Mouse (Mus musculus) CH12.LX (cell line): ENCODE data around the gene Ehd1. TPM values are rescaled to one million over a fixed set of nuclear protein-coding genes. Genes with fewer than 3 reads are reported as not detected.

ENCODE experiments used
- DNase-seq: peaks from one replicate; pipeline ENCODE4 v3.0.0-alpha.2; 2013; ENCODE audit errors: extremely low read depth
- H3K27ac ChIP-seq: 2 replicates; pipeline ENCODE4 v1.5.1; 2012; ENCODE audit warnings: low read depth, mild to moderate bottlenecking, control low read depth, moderate library complexity; ENCODE audit not compliant: insufficient read depth
- H3K27me3 ChIP-seq: replicated peaks from 2 replicates; pipeline ENCODE3; 2012; ENCODE audit warnings: inconsistent platforms
- H3K36me3 ChIP-seq, 2 experiments: replicated peaks in 1 of 2; 2 replicates each; pipeline versions ENCODE3 to v1.6.1; 2012; ENCODE audit warnings: inconsistent platforms in 1 of 2, low read length in 1 of 2, mild to moderate bottlenecking in 1 of 2, mixed read lengths in 1 of 2, moderate library complexity in 1 of 2; ENCODE audit not compliant: control insufficient read depth in 1 of 2, insufficient read depth in 1 of 2
- H3K4me1 ChIP-seq, 2 experiments: 2 replicates each; pipeline ENCODE4 v1.6.1; 2012; ENCODE audit warnings: inconsistent platforms in 1 of 2, moderate library complexity in 1 of 2; ENCODE audit not compliant: insufficient read depth in 2 of 2, control insufficient read depth in 1 of 2
- H3K4me2 ChIP-seq: 2 replicates; pipeline ENCODE4 v1.6.1; 2012; ENCODE audit warnings: low read depth, mild to moderate bottlenecking, control low read depth; ENCODE audit not compliant: poor library complexity, insufficient read depth, severe bottlenecking
- H3K4me3 ChIP-seq, 3 experiments: fragments of 150-350 bp in 1 of 3; sonication (generic) in 1 of 3; replicated peaks in 1 of 3; 2 replicates each; pipeline versions ENCODE3 to v1.5.1; 2011 to 2012; ENCODE audit warnings: low read depth in 2 of 3, low read length in 2 of 3, mild to moderate bottlenecking in 2 of 3, moderate library complexity in 2 of 3, control low read depth in 1 of 3, improper control_type of control experiment in 1 of 3, inconsistent platforms in 1 of 3, mixed read lengths in 1 of 3; ENCODE audit not compliant: poor library complexity in 1 of 3
- H3K79me2 ChIP-seq: replicated peaks from 2 replicates; pipeline ENCODE4 v1.6.1; 2012; ENCODE audit warnings: mild to moderate bottlenecking, moderate library complexity; ENCODE audit not compliant: control insufficient read depth, poor library complexity, insufficient read depth, severe bottlenecking; ENCODE audit errors: extremely low read depth
- H3K9ac ChIP-seq: 2 replicates; pipeline ENCODE4 v1.6.1; 2012; ENCODE audit warnings: low read depth, mild to moderate bottlenecking, control low read depth, moderate library complexity; ENCODE audit not compliant: insufficient read depth
- H3K9me3 ChIP-seq: replicated peaks from 2 replicates; pipeline ENCODE3; 2012; ENCODE audit warnings: low read length, inconsistent platforms, mixed read lengths
- CHD2 ChIP-seq: IDR thresholded peaks from 2 replicates; pipeline ENCODE4 v1.6.1; 2011; ENCODE audit warnings: low read length, improper control_type of control experiment
- CTCF ChIP-seq, 2 experiments: IDR thresholded peaks in 1 of 2; conservative IDR thresholded peaks in 1 of 2; 2 replicates each; pipeline ENCODE4 v1.5.1; 2011 to 2012; ENCODE audit warnings: low read depth in 2 of 2, low read length in 2 of 2, improper control_type of control experiment in 1 of 2, inconsistent platforms in 1 of 2, mild to moderate bottlenecking in 1 of 2, moderate library complexity in 1 of 2
- E2F4 ChIP-seq: IDR thresholded peaks from 2 replicates; pipeline ENCODE4 v1.6.1; 2011; ENCODE audit warnings: low read depth, low read length, improper control_type of control experiment; ENCODE audit not compliant: insufficient replicate concordance
- ELF1 ChIP-seq: IDR thresholded peaks from 2 replicates; pipeline ENCODE4 v1.6.1; 2014; ENCODE audit warnings: low read depth, mild to moderate bottlenecking, inconsistent platforms, low read length, improper control_type of control experiment
- ETS1 ChIP-seq: conservative IDR thresholded peaks from 2 replicates; pipeline ENCODE4 v1.6.1; 2012; ENCODE audit warnings: low read depth, mild to moderate bottlenecking, inconsistent platforms, low read length, improper control_type of control experiment, moderate library complexity
- IRF4 ChIP-seq: IDR thresholded peaks from 2 replicates; pipeline ENCODE4 v1.6.1; 2014; ENCODE audit warnings: low read depth, mild to moderate bottlenecking, inconsistent platforms, low read length, improper control_type of control experiment
- JUND ChIP-seq: conservative IDR thresholded peaks from 2 replicates; pipeline ENCODE4 v1.6.1; 2011; ENCODE audit warnings: low read depth, low read length, improper control_type of control experiment
- MAFK ChIP-seq: IDR thresholded peaks from 2 replicates; pipeline ENCODE4 v1.6.1; 2011; ENCODE audit warnings: low read length, improper control_type of control experiment; ENCODE audit not compliant: insufficient replicate concordance
- MAX ChIP-seq: IDR thresholded peaks from 2 replicates; pipeline ENCODE4 v1.6.1; 2011; ENCODE audit warnings: low read length, improper control_type of control experiment
- MEF2A ChIP-seq: IDR thresholded peaks from 2 replicates; pipeline ENCODE4 v1.6.1; 2014; ENCODE audit warnings: low read depth, mild to moderate bottlenecking, inconsistent platforms, low read length, improper control_type of control experiment, borderline replicate concordance
- MXI1 ChIP-seq: IDR thresholded peaks from 2 replicates; pipeline ENCODE4 v1.6.1; 2011; ENCODE audit warnings: mild to moderate bottlenecking, low read depth, low read length, improper control_type of control experiment
- NRF1 ChIP-seq: IDR thresholded peaks from 2 replicates; pipeline ENCODE4 v1.6.1; 2014; ENCODE audit warnings: low read depth, mild to moderate bottlenecking, inconsistent platforms, low read length, improper control_type of control experiment, moderate library complexity
- POLR2A ChIP-seq: IDR thresholded peaks from 2 replicates; pipeline ENCODE4 v1.6.1; 2011; ENCODE audit warnings: low read depth, mild to moderate bottlenecking, improper control_type of control experiment, low read length
- RAD21 ChIP-seq: IDR thresholded peaks from 2 replicates; pipeline ENCODE4 v1.6.1; 2011; ENCODE audit warnings: low read depth, mild to moderate bottlenecking, low read length, improper control_type of control experiment, moderate library complexity
- RCOR1 ChIP-seq: conservative IDR thresholded peaks from 2 replicates; pipeline ENCODE4 v1.6.1; 2012; ENCODE audit warnings: low read depth, mild to moderate bottlenecking, inconsistent platforms, low read length, improper control_type of control experiment
- TBP ChIP-seq: conservative IDR thresholded peaks from 2 replicates; pipeline ENCODE4 v1.6.1; 2011; ENCODE audit warnings: low read depth, low read length, improper control_type of control experiment
- TCF12 ChIP-seq: IDR thresholded peaks from 2 replicates; pipeline ENCODE4 v1.6.1; 2014; ENCODE audit warnings: low read depth, mild to moderate bottlenecking, inconsistent platforms, low read length, improper control_type of control experiment
- UBTF ChIP-seq: IDR thresholded peaks from 2 replicates; pipeline ENCODE4 v1.6.1; 2012; ENCODE audit warnings: low read depth, mild to moderate bottlenecking, inconsistent platforms, low read length, improper control_type of control experiment, moderate library complexity
- ZKSCAN1 ChIP-seq: IDR thresholded peaks from 2 replicates; pipeline ENCODE4 v1.6.1; 2012; ENCODE audit warnings: low read depth, inconsistent platforms, low read length, improper control_type of control experiment, borderline replicate concordance
- ZNF384 ChIP-seq: IDR thresholded peaks from 2 replicates; pipeline ENCODE4 v1.6.1; 2012; ENCODE audit warnings: low read depth, low read length, improper control_type of control experiment, inconsistent platforms
- dilution Hi-C: fragments of 300-500 bp; cut with MboI; formaldehyde crosslinking; loops from 2 replicates; pipeline ENCODE4 v1.14.3; 2020; ENCODE audit warnings: low sequenced_read_pairs; ENCODE audit not compliant: extremely low pct_unique_long_range_greater_than_20kb, extremely low pct_ligation_motif_present
- in situ Hi-C: fragments of 300-500 bp; cut with MboI; formaldehyde crosslinking; loops from 3 replicates; pipeline ENCODE4 v1.14.3; 2019; ENCODE audit warnings: low sequenced_read_pairs, low pct_ligation_motif_present, low pct_unique_long_range_greater_than_20kb, mixed read lengths
- polyA plus RNA-seq: library from polyadenylated mRNA; unstranded; fragments of >175 nt; gene quantifications from 2 replicates; pipeline ENCODE4 v1.2.1, GENCODE M21; 2012; ENCODE audit warnings: low read depth; ENCODE audit not compliant: insufficient read length
- total RNA-seq, 2 experiments: library from RNA; depleted of rRNA; stranded (reverse); fragments of 300-350 nt in 1 of 2; fragments of >200 nt in 1 of 2; gene quantifications; 2 replicates each; pipeline ENCODE4 v1.2.3; 2012 to 2014

Ehd1 gene
- total and polyA plus RNA-seq, 3 experiments = 131 to 400 (median 245) TPM

GRCm38 (mm10) chr19:6264945-6265344 is 11.6 kb upstream of the Ehd1 start:
- no peak for DNase-seq
- no peaks in the 10 kb centered on the region for H3K79me2 ChIP-seq
- in situ Hi-C loops = loop anchor here (5.0 kb wide), 1 partner anchor 42 kb away; the partner anchor contains the start of gene Cdc42bpg
- no peak for TF ChIP-seq TCF12
- TF ChIP-seq MAFK = no peak
- no peak for TF ChIP-seq RAD21
- TF ChIP-seq JUND = no peak
- no peak for TF ChIP-seq CHD2
- TF ChIP-seq RCOR1 = no peak
- no peak for TF ChIP-seq MXI1
- TF ChIP-seq MEF2A = no peak
- no peak for TF ChIP-seq ZNF384
- no peak for TF ChIP-seq POLR2A
- no peak for TF ChIP-seq NRF1
- TF ChIP-seq ETS1 = no peak
- TF ChIP-seq ELF1 = no peak
- no peak for TF ChIP-seq UBTF
- no peak for TF ChIP-seq CTCF (conservative IDR thresholded peaks at IDR 0.05 in 1 of 2, IDR thresholded peaks at IDR 0.05 in 1 of 2; ENCODE audit: low read depth in 2 of 2, low read length in 2 of 2)
- no peak for TF ChIP-seq ZKSCAN1
- TF ChIP-seq TBP = no peak
- no peak for TF ChIP-seq E2F4
- TF ChIP-seq IRF4 = no peak
- TF ChIP-seq, all 38 proteins: peak for 0
- no peak overlapping the region for H3K4me3 ChIP-seq
- H3K4me2 ChIP-seq = no peak overlapping the region
- H3K27ac ChIP-seq = no peak overlapping the region
- H3K9me3 ChIP-seq = peaks cover 3% of the 10 kb centered on the region
- dilution Hi-C loops = no loop called here
- peaks cover 15 to 35% of the 10 kb centered on the region in 2 experiments for H3K36me3 ChIP-seq
- H3K9ac ChIP-seq = no peak overlapping the region
- H3K27me3 ChIP-seq = peaks cover 2% of the 10 kb centered on the region
- peaks cover 5 to 26% of the 10 kb centered on the region in 2 experiments; a peak in 3 of 4 replicates for H3K4me1 ChIP-seq

GRCm38 (mm10) chr19:6265727-6266182 is 10.8 kb upstream of the Ehd1 start:
- Histone ChIP-seq H3K36me3 (peaks cover 11 to 28% of the 10 kb centered on the region in 2 experiments), H3K27me3 (peaks cover 2% of the 10 kb centered on the region), H3K9me3 (peaks cover 2% of the 10 kb centered on the region), H3K4me2 (no peak overlapping the region), H3K4me1 (peaks cover 5 to 23% of the 10 kb centered on the region in 2 experiments; a peak in 3 of 4 replicates), H3K79me2 (no peaks in the 10 kb centered on the region), H3K9ac (no peak overlapping the region), H3K4me3 (no peak overlapping the region), H3K27ac (no peak overlapping the region)
- DNase-seq = no peak
- dilution Hi-C loops (no loop called here), in situ Hi-C loops (no loop called here)
- TF ChIP-seq CTCF (conservative IDR thresholded peaks at IDR 0.05 in 1 of 2, IDR thresholded peaks at IDR 0.05 in 1 of 2; ENCODE audit: low read depth in 2 of 2, low read length in 2 of 2) = peak in 1 of 2 experiments; percentile 30; a peak in 1 of 4 replicates
- no peak for TF ChIP-seq MAX
- TF ChIP-seq ZNF384 = peak; percentile 53; the same call in 1 of the 2 replicates
